Mouse (Mus musculus): ENCODE data around the gene Tm2d3. TPM values are rescaled to one million over a fixed set of nuclear protein-coding genes. Genes with fewer than 3 reads are reported as not detected.

Gene Tm2d3
- polyA plus RNA-seq (2017; shearing (Covaris generic)) = 128 TPM

GRCm38 (mm10) chr7:65690869-65691268, at the start of gene Tm2d3:
Gene Tm2d3 (plus strand): TSS chr7:65691169.

GRCm38 (mm10) chr7:65644643-65645351, 46.2 kb upstream of the Tm2d3 start, which contains the start of gene Tarsl2:
Gene Tarsl2 (plus strand): TSS chr7:65644898.

Other genes starting within 250 kb of the Tm2d3 start
- gene Tjp1, start 163.4 kb upstream of the Tm2d3 start, polyA plus RNA-seq (2017; shearing (Covaris generic)) = 0.21 TPM
- 1.7 TPM for gene Tarsl2, start 46.3 kb upstream of the Tm2d3 start, polyA plus RNA-seq (2017; shearing (Covaris generic))
- gene Pcsk6, start 170.6 kb downstream of the Tm2d3 start, polyA plus RNA-seq (2017; shearing (Covaris generic)) = not detected

Data from inflammation-experienced regulatory T-cells, adult 16 weeks (primary cell).